Mouse (Mus musculus): ENCODE measurements around the gene Amer3. TPM values are rescaled to one million over a fixed set of nuclear protein-coding genes. Genes with fewer than 3 reads are reported as not detected.
"Not testable (repeated sequence)": the region's sequence is repeated elsewhere in the genome, so short reads cannot be mapped to it uniquely, and the experiment has no call there.

Gene Amer3
- polyA plus RNA-seq, 1 experiment from 2014 or later, result not detected

DNA sequence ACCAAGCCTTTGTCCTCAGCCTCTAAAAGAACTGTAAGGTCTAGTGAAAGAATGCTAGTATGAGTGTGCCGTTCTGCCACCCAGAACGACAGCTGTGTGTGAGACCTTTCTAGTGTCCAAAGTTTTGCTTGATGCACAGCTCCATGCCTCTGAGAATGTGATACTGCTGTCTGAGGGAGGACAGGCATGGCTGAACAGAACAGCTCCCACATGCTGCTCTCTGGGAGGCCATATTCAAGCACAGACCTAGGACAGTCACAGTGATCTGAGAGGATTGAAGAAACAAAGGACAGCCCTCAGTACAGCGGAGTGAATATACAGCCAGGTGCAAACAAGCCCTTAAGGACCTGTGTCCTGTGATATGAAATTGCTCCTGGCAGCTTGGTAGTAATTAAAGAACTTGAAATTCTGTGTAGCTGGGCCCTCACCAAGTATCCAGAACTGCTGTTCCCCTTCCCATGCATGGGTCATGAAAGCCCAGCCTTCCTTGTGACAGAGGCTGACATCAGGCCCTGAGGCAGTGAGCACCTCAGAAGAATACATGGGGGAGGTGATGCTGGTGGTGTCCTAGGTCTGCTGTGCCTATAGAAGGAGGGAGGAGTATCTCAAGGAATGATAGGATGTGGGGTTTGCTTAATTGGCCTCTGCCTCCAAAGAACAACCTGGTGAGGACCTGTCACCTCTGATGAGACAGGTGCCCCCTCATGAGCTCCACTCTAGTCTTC lies 22.0 kb downstream of the Amer3 start:
- no peak for DNase-seq (ENCODE audit: low spot score)

DNA sequence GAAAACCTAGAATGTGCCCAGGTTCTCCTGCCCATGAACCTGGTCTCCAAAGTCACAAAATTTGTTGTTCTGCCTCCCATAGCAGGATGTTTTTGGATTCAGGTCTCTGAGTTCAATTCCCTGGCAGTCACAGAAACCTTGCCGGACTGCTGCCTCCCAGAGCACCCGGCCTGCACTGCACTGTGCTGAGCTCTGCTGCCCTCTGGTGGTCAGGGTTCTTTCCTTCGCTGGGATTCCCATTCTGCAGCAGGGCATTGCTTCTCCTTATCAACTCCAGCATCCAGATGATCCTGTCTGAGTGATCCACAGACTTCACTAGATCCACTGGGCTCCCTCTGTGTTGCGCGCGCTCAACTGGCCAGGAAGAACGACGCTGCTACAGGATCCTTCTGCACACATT lies 22.9 kb downstream of the Amer3 start:
- peak; percentile 65 for DNase-seq (ENCODE audit: low spot score)

DNA sequence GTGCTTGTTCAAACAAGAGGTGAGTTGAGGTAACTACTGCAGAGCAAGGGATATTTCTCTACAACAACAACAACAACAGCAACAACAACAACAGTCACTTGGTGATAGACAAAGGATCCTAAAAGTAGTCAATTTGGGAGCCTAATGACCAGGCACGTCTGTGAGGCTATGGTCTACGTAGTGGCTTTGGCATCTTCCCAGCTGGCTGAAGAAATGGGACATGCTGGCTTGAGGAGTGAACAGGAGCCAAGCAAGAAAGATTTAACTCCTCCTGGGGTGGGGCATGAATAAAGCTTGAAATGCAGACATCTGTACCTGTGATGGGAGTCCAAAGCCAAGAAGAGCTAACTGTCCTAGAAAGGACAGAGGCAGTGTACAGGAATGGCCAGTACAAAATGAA lies 34.3 kb downstream of the Amer3 start:
- no peak for DNase-seq (ENCODE audit: low spot score)

DNA sequence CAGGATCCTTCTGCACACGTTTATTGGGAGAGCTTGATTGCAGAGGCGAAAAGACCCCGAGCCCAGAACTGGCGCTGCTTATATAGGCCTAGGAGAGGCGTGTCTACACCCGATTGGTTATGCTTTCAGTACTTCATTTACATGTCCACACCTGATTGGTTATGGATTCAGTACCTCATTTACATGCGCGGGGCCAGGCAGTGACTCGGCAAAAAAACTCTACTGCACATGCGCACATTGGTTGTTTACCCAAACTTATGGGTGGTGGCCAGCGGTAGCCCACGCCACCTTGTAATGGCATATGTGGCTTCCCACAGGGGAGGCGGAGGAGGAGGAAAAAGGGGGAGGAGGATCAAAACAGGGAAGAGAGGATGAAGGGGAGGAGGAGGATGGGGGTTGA lies 40.7 kb downstream of the Amer3 start:
- DNase-seq (ENCODE audit: low spot score), result not testable (repeated sequence)

DNA sequence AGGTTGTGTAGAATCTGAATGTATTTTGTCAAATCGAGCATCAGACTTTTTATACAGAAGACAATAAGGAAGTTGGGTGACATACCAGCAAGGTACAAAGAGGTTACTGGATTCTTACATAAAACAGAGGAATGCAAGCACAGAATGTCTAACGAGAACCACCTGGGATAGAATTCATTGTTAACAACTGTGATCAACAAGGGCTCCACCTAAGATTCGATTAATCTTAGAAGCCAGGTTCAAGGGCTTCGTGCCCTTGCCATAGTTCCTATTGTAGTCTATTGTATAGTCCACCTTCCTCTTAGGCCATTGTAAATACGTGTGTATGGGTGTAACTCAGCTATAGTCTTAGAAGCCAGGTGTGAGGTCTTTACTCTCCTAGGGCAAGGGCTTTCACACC lies 41.3 kb downstream of the Amer3 start:
- DNase-seq (ENCODE audit: low spot score), result not testable (repeated sequence)

DNA sequence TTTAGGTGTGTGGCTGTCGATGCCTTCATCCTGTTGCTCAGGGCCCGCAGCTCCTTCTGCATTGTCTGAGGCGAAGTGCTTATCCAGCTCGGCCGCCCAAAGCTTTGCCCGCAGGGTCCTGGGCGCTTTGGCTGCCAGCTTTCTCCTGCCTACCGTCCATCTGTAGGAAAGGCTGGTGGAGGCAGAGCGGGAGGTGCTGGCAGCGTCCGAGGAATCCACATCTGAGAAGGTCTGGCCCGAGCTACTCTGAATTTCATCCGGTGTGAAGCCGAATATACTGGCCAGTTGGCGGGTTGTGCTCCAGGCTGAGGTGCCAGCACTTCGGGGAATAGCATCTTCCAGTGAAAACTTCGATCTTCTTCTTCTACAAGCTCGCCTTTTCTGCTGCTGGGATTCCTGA lies 56.3 kb downstream of the Amer3 start:
- no peak for DNase-seq (ENCODE audit: low spot score)

Other genes with a start within 250 kb of the Amer3 start
- gene Ccdc115, start 140.0 kb upstream of the Amer3 start, polyA plus RNA-seq (2015; fragmentation: Nextera tagmentation; extraction: Ambion mirVana), result 52.3 and 54.7 TPM in 2 replicates
- gene Imp4, start 139.8 kb upstream of the Amer3 start, polyA plus RNA-seq (2015; fragmentation: Nextera tagmentation; extraction: Ambion mirVana), result 98.7 and 108 TPM in 2 replicates
- 238 and 248 TPM in 2 replicates for gene Ptpn18, start 119.9 kb upstream of the Amer3 start, polyA plus RNA-seq (2015; fragmentation: Nextera tagmentation; extraction: Ambion mirVana)
- gene Prss39, start 81.2 kb upstream of the Amer3 start, polyA plus RNA-seq (2015; fragmentation: Nextera tagmentation; extraction: Ambion mirVana), result not detected in 2 replicates
- gene Cfc1, start 44.0 kb upstream of the Amer3 start, polyA plus RNA-seq (2015; fragmentation: Nextera tagmentation; extraction: Ambion mirVana), result not detected in 2 replicates
- not detected in 2 replicates for gene Prss40, start 18.7 kb upstream of the Amer3 start, polyA plus RNA-seq (2015; fragmentation: Nextera tagmentation; extraction: Ambion mirVana)

Measured in thymus, postnatal 0 days (tissue).